Mouse (Mus musculus) liver, embryonic 15.5 days (tissue): Measurements from ENCODE around the gene Vmn2r52. TPM values are rescaled to one million over a fixed set of nuclear protein-coding genes. Genes with fewer than 3 reads are reported as not detected.
"Not testable (repeated sequence)": the region's sequence is repeated elsewhere in the genome, so short reads cannot be mapped to it uniquely, and the experiment has no call there.

Source experiments
- ATAC-seq: fragments of 200-750 bp; cut with Nextera tagmentation; 2 replicates; pipeline ENCODE4 v1.8.0; 2017; ENCODE audit warnings: moderate number of reproducible peaks, mild to moderate bottlenecking, moderate library complexity; ENCODE audit not compliant: insufficient read depth
- H3K27ac ChIP-seq: fragments of 300-500 bp; sonication (generic); replicated peaks from 2 replicates; pipeline ENCODE4 v1.5.1; 2015; ENCODE audit warnings: mild to moderate bottlenecking, inconsistent platforms
- H3K27me3 ChIP-seq: fragments of 300-500 bp; sonication (generic); 2 replicates; pipeline ENCODE4 v1.6.1; 2015; ENCODE audit warnings: mild to moderate bottlenecking, inconsistent platforms
- H3K36me3 ChIP-seq: fragments of 300-500 bp; sonication (generic); replicated peaks from 2 replicates; pipeline ENCODE4 v1.6.1; 2015; ENCODE audit warnings: moderate library complexity, mild to moderate bottlenecking, inconsistent platforms
- H3K4me1 ChIP-seq: fragments of 300-500 bp; sonication (generic); replicated peaks from 2 replicates; pipeline ENCODE4 v1.6.1; 2015; ENCODE audit warnings: inconsistent platforms
- H3K4me2 ChIP-seq: fragments of 300-500 bp; sonication (generic); 2 replicates; pipeline ENCODE4 v1.6.1; 2015; ENCODE audit warnings: moderate library complexity, mild to moderate bottlenecking, inconsistent platforms
- H3K4me3 ChIP-seq: fragments of 300-500 bp; sonication (generic); replicated peaks from 2 replicates; pipeline ENCODE4 v1.5.1; 2015; ENCODE audit warnings: mild to moderate bottlenecking, inconsistent platforms
- H3K9ac ChIP-seq: fragments of 300-500 bp; sonication (generic); 2 replicates; pipeline ENCODE4 v1.6.1; 2015; ENCODE audit warnings: moderate library complexity, mild to moderate bottlenecking, inconsistent platforms
- H3K9me3 ChIP-seq: fragments of 300-500 bp; sonication (generic); replicated peaks from 2 replicates; pipeline ENCODE4 v1.6.1; 2016; ENCODE audit warnings: inconsistent platforms
- WGBS: fragments of 180-500 bp; shearing (Covaris S2); methylation state at CpG from one replicate; pipeline ENCODE4 v1.1.7; 2015; ENCODE audit warnings: mixed read lengths; ENCODE audit not compliant: insufficient replicate concordance; 5-methylcytosine and 5-hydroxymethylcytosine counted together
- polyA plus RNA-seq: library from polyadenylated mRNA; unstranded; fragments of >200 nt; fragmentation: Nextera tagmentation; extraction: Ambion mirVana; gene quantifications from 2 replicates; pipeline ENCODE4 v1.2.1, GENCODE M21; 2015

The Vmn2r52 gene
- not detected in 2 replicates for polyA plus RNA-seq

DNA sequence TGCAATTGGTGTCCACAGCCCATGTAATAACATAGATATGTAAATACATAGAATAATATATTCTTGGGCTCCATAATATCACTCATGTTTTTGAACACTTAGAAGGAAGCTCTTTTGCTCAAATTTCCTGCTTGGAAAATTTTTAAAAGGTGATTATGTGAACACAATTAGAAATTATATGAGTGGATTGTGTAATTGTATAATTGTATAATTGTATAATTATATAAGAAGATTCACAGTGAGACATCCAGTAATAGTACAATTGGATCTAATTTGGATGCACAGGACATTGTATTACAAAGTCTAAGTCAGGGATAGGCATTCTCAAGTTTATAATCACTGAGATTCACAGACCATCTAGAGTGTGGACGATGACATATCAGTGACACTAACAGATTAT is at the start of gene Vmn2r52:
TSS of gene Vmn2r52 (minus strand) at position 101 of the 400 bp plus-strand sequence.
- no peaks in the 10 kb centered on the region for H3K27me3 ChIP-seq
- H3K9ac ChIP-seq: no peak within 1 kb of the TSS
- H3K4me1 ChIP-seq: no peaks in the 10 kb centered on the region
- no peak within 1 kb of the TSS for H3K27ac ChIP-seq
- H3K4me3 ChIP-seq: no peak within 1 kb of the TSS
- 63% methylated on average over 1 of the region's 1 CpGs for WGBS
- no peaks in the 10 kb centered on the region for H3K9me3 ChIP-seq
- ATAC-seq: no peak
- H3K36me3 ChIP-seq: no peaks in the 10 kb centered on the region
- no peak within 1 kb of the TSS for H3K4me2 ChIP-seq

- H3K4me2 ChIP-seq, H3K9me3 ChIP-seq, H3K4me1 ChIP-seq, H3K27me3 ChIP-seq, H3K9ac ChIP-seq, ATAC-seq, H3K4me3 ChIP-seq, H3K36me3 ChIP-seq, H3K27ac ChIP-seq: not testable (repeated sequence)
- 47% methylated on average over 1 of the region's 1 CpGs for WGBS
Observed at GRCm38 (mm10) chr7:10105641-10106040, 70.7 kb downstream of the Vmn2r52 start, which contains the start of gene Vmn2r51. Vmn2r51 (minus strand) TSS chr7:10105741.

Other genes with a start within 250 kb of the Vmn2r52 start
- not detected in 2 replicates for gene Vmn2r48, start 223.0 kb downstream of the Vmn2r52 start, polyA plus RNA-seq
- not detected in 2 replicates for gene Vmn2r49, start 184.3 kb downstream of the Vmn2r52 start, polyA plus RNA-seq
- gene Vmn2r50, start 123.3 kb downstream of the Vmn2r52 start, polyA plus RNA-seq: not detected in 2 replicates
- gene Vmn2r51, start 70.8 kb downstream of the Vmn2r52 start, polyA plus RNA-seq: not detected in 2 replicates
- not detected in 2 replicates for gene Vmn1r66, start 101.4 kb upstream of the Vmn2r52 start, polyA plus RNA-seq